Mouse (Mus musculus): Measurements from ENCODE around the gene Gm11985. TPM values are rescaled to one million over a fixed set of nuclear protein-coding genes. Genes with fewer than 3 reads are reported as not detected.

The Gm11985 gene
- polyA plus RNA-seq, 1 experiment from 2014 or later = not detected

DNA sequence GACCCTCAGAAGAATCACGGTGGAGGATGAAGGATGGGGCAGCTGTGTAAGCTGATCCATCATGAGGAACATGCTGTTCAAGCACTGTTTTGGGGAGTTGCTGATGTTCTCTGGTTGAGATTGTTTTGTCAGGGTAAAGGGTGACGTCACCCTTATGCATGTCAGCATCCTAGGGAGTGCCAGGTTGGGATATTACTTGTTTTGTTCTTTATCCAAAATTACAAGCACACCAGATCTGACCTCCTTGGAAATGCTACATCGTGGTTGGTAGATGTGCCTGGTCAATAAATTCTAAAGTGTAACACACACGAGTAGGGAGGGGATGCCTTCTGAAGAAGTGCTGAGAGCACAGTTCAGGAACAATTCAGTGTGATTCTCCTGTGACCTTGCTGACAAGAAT is 31.9 kb downstream of the Gm11985 start:
- Histone ChIP-seq H3K79me2 (ENCODE audit: inconsistent target) (no peaks in the 10 kb centered on the region), H3K27ac (no peak overlapping the region), H3K4me3 (ENCODE audit: inconsistent target) (no peak overlapping the region), H3K36me3 (ENCODE audit: inconsistent target) (no peaks in the 10 kb centered on the region)
- 82% methylated on average over 4 of the region's 4 CpGs for WGBS (ENCODE audit: missing documents)

DNA sequence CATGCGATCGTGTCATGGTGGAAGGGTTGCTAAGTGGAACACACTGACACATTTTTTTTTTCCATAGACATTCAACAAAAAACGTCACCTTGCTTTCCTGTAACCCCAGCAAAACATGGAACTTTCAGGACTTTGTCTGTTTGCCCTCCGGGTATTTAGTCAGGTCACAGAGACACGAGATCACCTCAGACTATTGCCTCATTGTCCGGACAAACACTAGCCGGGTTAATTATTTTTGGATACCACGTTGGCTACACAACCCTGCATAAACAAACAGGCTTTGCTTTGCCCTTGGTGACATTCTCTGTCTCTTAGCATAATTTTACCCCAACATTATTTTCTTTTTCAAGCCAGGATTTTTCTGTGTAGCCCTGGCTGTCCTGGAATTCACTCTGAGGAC is 35.3 kb downstream of the Gm11985 start:
- Histone ChIP-seq H3K4me3 (ENCODE audit: inconsistent target) (no peak overlapping the region), H3K79me2 (ENCODE audit: inconsistent target) (no peaks in the 10 kb centered on the region), H3K36me3 (ENCODE audit: inconsistent target) (no peaks in the 10 kb centered on the region), H3K27ac (no peak overlapping the region)
- 77% methylated on average over 8 of the region's 8 CpGs for WGBS (ENCODE audit: missing documents)

DNA sequence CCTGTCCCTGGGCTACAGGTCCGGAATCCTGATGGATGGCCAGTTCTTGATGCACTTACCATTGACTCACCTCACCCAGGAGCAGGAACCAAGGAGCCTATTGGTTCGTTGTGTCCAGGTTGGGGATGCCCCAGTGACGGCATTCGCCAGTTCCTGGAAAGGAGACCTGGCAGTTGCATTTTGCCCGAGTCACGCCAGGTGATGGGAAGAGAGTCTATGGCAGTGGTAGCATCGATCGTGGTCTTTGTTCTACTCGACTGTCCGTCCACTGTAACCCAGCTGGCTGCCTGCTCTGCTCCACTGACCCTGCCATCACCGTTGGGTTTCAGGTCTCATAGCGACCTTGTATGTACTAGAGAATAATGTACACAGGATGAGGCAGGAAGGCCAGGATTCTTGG is 36.0 kb downstream of the Gm11985 start:
- H3K79me2 ChIP-seq (ENCODE audit: inconsistent target) = no peaks in the 10 kb centered on the region
- WGBS (ENCODE audit: missing documents) = 89% methylated on average over 12 of the region's 12 CpGs
- no peaks in the 10 kb centered on the region for H3K36me3 ChIP-seq (ENCODE audit: inconsistent target)
- H3K4me3 ChIP-seq (ENCODE audit: inconsistent target) = no peak overlapping the region
- no peak overlapping the region for H3K27ac ChIP-seq

DNA sequence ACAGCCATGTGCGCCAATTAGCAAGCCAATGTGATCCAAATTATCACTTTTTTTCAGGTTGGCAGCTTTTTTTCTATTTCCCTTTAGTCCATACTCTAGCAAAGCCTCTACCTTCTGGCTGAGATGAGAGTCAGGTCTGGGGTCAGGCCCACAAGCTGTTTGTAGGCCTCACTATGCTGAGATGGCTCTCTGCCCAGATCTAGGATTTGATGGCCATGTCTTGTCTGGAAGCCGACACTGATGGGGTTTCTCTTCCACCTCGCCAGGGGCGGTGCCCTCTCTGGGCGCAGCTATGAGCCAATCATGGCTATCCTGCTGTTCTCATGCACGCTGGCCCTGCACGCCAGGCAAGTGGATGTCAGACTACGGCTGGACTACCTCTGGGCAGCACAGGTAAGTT is 37.9 kb downstream of the Gm11985 start:
- no peaks in the 10 kb centered on the region for H3K36me3 ChIP-seq (ENCODE audit: inconsistent target)
- 93% methylated on average over 8 of the region's 8 CpGs for WGBS (ENCODE audit: missing documents)
- H3K4me3 ChIP-seq (ENCODE audit: inconsistent target) = no peak overlapping the region
- no peaks in the 10 kb centered on the region for H3K79me2 ChIP-seq (ENCODE audit: inconsistent target)
- no peak overlapping the region for H3K27ac ChIP-seq

DNA sequence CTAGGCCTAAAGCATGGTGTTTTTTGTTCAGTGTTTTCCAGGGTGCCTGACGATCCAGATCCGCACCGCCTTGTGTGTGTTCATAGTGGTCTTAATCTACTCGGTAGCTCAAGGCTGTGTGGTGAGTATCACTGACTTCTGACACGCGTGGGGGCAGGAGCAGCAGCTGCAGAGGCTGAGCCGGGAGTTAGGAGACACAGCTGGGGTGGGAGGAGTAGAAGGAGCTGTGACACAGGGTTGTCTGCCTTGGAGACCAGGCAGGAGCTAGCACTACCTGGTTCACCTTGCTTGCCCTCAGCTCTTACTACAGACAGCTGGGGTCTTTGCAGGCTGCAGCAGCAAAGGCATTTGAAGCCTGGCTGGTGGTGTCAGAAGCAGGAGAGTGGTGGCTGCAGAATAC is 38.9 kb downstream of the Gm11985 start:
- H3K36me3 ChIP-seq (ENCODE audit: inconsistent target) = no peaks in the 10 kb centered on the region
- no peak overlapping the region for H3K4me3 ChIP-seq (ENCODE audit: inconsistent target)
- 83% methylated on average over 7 of the region's 7 CpGs for WGBS (ENCODE audit: missing documents)
- H3K79me2 ChIP-seq (ENCODE audit: inconsistent target) = no peaks in the 10 kb centered on the region
- no peak overlapping the region for H3K27ac ChIP-seq

DNA sequence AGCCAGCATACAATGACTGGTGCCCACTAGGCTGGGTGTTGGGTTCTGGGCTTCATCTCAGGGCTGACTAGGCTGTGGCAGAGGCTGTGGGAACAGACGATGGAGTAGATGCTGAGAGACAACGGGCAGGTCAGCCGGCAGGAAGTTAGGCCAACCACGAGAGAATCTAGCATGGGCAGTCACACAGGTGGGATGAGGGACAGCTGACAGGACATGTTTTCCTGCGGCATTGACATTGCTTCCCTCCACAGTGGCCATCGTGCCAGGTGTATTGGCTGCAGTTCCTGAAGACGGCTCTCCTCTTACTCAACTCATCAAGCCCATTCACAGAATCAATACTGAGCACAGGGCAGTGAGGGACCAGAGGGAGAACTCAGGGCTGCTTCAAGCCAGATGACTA is 40.4 kb downstream of the Gm11985 start:
- Histone ChIP-seq H3K36me3 (ENCODE audit: inconsistent target) (no peaks in the 10 kb centered on the region), H3K79me2 (ENCODE audit: inconsistent target) (no peaks in the 10 kb centered on the region), H3K4me3 (ENCODE audit: inconsistent target) (no peak overlapping the region), H3K27ac (no peak overlapping the region)
- WGBS (ENCODE audit: missing documents) = 78% methylated on average over 6 of the region's 7 CpGs

DNA sequence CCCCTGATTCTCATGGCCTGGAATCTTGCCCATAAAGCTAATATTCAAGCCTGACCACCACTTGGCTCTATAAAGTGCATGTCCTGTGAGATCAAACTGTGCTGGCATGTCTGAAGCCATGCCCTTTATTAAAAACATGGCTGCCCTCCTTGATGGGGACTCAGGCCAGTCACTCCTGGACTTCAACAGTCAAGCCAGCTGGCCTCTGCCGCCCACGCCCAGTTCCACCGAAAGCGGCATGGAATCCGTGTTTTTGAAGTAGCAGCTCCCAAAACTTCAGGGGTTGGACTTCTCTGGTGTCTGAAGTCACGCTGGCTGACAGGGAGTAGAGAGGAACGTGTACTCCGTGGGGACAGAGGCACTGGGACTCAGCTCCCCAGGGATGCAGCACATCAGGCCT is 40.8 kb downstream of the Gm11985 start:
- Histone ChIP-seq H3K4me3 (ENCODE audit: inconsistent target) (no peak overlapping the region), H3K36me3 (ENCODE audit: inconsistent target) (no peaks in the 10 kb centered on the region), H3K79me2 (ENCODE audit: inconsistent target) (no peaks in the 10 kb centered on the region), H3K27ac (no peak overlapping the region)
- 93% methylated on average over 8 of the region's 8 CpGs for whole genome bisulfite sequencing (ENCODE audit: missing documents)

DNA sequence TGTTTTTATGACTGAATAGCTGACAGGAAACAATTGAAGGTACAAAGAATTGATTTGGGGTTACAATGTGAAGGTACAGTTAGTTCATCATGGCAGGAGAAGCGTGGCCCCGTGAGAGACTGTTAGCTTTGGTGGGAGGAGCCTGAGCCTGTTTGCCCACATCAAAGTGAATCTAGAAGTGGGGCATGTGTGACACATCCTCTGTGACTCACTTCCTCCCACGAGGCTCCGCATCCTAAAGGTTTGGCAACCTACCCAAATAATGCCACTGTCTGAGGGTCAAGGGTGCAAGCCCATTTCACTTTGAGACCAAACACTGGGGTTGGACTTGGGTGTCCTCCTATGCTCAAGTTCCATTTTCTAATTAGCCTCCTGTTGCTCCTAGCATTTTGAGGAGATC is 43.1 kb downstream of the Gm11985 start:
- Histone ChIP-seq H3K36me3 (ENCODE audit: inconsistent target) (no peaks in the 10 kb centered on the region), H3K4me3 (ENCODE audit: inconsistent target) (no peak overlapping the region), H3K79me2 (ENCODE audit: inconsistent target) (no peaks in the 10 kb centered on the region), H3K27ac (no peak overlapping the region)
- WGBS (ENCODE audit: missing documents) = 2% methylated on average over 4 of the region's 4 CpGs

DNA sequence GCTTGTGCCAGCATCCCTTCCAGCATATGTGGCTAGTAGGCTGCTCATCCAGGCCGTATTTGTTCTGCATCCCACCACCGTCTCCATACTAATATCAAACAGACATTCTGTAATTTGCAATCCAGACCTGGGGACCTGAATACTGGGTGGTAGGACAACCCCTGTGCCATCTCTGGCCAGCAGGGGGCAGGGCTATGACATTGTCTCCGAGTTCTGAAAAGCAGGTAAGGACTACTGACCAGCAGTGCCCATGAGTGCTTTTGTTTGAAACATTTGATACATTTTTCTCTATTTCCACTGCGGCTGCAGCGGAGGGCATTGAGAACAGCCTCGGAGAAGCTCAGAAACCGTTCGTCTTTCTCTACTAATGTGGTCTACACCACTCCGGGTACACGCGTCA is 44.0 kb downstream of the Gm11985 start:
- WGBS (ENCODE audit: missing documents) = 87% methylated on average over 11 of the region's 11 CpGs
- H3K79me2 ChIP-seq (ENCODE audit: inconsistent target) = no peaks in the 10 kb centered on the region
- no peaks in the 10 kb centered on the region for H3K36me3 ChIP-seq (ENCODE audit: inconsistent target)
- H3K27ac ChIP-seq = no peak overlapping the region
- no peak overlapping the region for H3K4me3 ChIP-seq (ENCODE audit: inconsistent target)

DNA sequence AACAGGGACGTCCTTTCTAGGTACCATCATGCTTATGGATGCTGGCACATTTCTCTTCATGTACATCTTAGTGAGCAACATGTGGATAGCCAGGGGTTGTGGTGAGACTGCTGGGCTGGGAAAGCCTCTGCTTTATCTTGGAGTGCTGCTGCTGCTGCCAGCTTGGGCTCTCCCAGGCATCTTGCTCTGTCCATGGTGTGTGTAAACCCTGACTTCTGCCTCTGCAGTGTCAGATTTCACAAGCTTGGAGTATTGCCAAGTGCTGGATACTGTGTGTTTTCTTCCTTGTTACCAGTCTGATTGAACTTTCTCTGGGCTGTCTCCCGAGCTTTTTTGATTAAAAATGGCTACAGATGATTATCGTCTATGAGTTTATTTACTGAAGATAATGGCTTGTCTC is 45.6 kb downstream of the Gm11985 start:
- no peak overlapping the region for H3K4me3 ChIP-seq (ENCODE audit: inconsistent target)
- 71% methylated on average over 3 of the region's 3 CpGs for WGBS (ENCODE audit: missing documents)
- H3K79me2 ChIP-seq (ENCODE audit: inconsistent target) = no peaks in the 10 kb centered on the region
- H3K27ac ChIP-seq = no peak overlapping the region
- H3K36me3 ChIP-seq (ENCODE audit: inconsistent target) = no peaks in the 10 kb centered on the region

DNA sequence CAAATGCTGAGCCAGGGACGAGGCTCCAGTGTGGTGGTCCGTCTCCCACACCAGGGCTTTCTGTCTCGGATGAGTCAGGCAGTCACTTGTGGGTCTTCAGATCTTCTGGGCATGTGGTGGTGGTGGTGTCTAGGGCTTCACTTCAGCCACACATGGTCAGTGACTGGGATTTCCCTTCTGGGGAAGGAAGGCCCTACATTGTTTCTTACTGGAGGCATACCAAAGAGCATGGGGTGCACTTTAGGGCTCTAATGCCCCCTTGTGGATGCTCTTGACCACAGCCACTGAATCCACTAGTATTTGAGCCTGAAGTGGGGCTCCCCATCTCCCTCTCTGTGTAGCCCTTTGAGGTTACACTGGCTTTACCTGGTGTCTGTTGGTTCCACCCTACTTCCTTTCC is 47.9 kb downstream of the Gm11985 start:
- WGBS (ENCODE audit: missing documents) = 100% methylated on average over 3 of the region's 3 CpGs
- Histone ChIP-seq H3K4me3 (ENCODE audit: inconsistent target) (no peak overlapping the region), H3K27ac (no peak overlapping the region), H3K79me2 (ENCODE audit: inconsistent target) (no peaks in the 10 kb centered on the region), H3K36me3 (ENCODE audit: inconsistent target) (no peaks in the 10 kb centered on the region)

DNA sequence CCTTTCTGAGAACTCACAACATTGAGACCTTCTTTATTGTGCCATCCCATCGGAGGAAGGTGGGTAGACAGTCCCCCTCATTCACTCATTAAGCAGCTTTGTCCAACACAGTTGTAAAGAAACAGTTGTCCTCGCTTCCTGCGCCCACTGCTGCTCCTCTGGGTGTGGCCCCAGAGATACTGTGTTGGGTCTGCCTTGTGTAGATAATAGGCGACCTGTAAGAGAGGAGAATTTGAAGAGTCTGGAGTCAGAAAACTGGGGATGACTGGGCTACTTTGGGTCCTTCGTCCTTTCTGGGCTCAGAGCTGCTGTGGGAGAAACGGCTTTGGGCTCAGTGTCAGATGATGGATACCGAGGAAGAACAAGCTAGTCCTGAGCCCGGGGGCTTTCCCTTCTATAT is 50.0 kb downstream of the Gm11985 start:
- Histone ChIP-seq H3K36me3 (ENCODE audit: inconsistent target) (no peaks in the 10 kb centered on the region), H3K4me3 (ENCODE audit: inconsistent target) (no peak overlapping the region), H3K27ac (no peak overlapping the region), H3K79me2 (ENCODE audit: inconsistent target) (no peaks in the 10 kb centered on the region)
- 88% methylated on average over 8 of the region's 8 CpGs for WGBS (ENCODE audit: missing documents)

DNA sequence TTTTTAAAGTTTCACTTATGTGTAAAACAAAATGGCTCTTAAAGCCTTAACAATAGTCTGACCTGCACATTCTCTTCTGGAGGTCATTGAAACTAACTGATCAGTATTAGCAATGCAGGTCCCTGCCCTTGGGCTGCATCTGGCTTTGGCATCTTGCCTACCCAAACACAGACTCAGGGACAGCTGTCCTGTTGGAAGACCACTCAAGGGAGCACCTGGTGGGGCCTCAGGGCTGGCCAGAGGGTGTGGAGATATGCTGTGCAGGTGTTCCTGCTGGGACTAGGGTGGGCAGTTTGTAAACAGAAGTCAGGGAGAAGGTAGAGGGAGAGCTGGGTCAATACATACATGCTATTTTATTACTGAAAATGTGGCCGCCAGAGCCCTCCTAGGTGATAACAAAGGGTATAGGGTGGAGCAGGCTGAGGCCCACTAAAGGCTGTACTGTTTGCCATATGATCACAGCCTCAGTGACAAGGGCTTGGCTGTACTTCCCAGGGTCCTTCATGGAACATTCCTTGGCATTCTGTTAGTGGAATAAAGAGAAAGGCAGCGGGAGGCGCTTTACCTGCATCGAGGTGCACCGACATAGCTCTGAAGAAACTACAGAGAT is 52.0 kb downstream of the Gm11985 start:
- WGBS (ENCODE audit: missing documents) = 96% methylated on average over 5 of the region's 5 CpGs

DNA sequence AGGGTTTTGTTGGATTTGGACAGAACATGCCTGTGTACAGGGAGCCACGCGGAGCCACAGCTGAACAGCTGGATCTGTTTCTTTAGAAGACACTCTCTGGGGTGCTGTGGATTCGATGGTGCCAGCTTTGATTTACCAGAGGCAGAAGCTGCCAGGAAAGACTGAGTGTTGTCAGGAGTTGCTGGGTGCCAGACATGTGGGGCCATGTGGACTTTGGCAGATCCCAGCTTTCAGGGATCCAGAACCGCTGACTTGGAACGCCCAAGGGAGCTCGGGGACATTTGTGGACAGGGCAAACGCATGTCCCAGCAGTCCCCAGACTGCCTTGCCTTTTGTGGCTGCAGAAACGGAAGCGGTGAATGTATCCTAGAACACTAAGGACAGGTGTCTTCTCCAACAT is 52.6 kb downstream of the Gm11985 start:
- no peaks in the 10 kb centered on the region for H3K36me3 ChIP-seq (ENCODE audit: inconsistent target)
- no peaks in the 10 kb centered on the region for H3K79me2 ChIP-seq (ENCODE audit: inconsistent target)
- H3K27ac ChIP-seq = no peak overlapping the region
- H3K4me3 ChIP-seq (ENCODE audit: inconsistent target) = no peak overlapping the region
- WGBS (ENCODE audit: missing documents) = 89% methylated on average over 9 of the region's 9 CpGs

More for the DNA sequence above, 52.0 kb downstream of the Gm11985 start:
- Histone ChIP-seq H3K27ac (no peak overlapping the region), H3K4me3 (ENCODE audit: inconsistent target) (no peak overlapping the region), H3K36me3 (ENCODE audit: inconsistent target) (no peaks in the 10 kb centered on the region), H3K79me2 (ENCODE audit: inconsistent target) (no peaks in the 10 kb centered on the region)

DNA sequence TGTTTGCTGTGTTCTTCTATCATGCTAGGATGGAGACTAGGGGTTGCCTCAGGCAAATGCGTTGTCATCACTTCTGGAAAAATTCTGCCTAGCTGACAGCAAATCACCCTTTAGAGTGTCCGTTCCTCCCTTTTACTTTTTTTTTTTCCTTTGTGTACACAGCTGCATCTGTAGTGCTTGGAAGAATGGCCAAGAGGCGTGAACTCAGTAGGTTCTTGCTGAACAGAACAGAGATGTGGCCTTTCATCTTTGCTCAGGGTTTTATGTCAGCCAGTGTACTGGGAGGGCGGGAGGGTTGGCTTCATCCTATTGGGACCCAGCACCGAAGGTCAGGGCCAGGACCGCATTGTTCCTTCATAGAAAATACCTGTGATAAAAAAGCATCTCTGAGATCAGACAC is 53.1 kb downstream of the Gm11985 start:
- no peak overlapping the region for H3K27ac ChIP-seq
- 87% methylated on average over 6 of the region's 6 CpGs for WGBS (ENCODE audit: missing documents)

DNA sequence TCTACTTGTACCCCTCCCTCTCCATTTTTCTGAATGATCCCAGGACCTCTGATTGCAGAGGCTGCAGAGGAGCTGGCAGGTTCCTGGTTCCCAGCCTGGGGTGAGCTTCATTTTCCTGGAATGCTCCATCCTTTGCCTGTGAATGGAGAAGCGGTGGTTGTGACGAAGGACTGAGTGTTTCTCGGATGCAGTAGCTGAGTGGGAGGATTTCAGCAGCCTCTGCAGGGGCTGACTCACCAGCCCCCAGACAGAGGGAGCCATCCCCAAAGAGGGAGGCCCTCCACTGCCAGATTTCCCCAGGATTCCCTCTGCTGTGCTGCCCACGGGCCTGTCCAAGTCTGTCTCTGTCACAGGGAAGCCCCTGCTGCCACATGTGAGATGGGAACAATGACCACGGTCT is 54.0 kb downstream of the Gm11985 start:
- Histone ChIP-seq H3K79me2 (ENCODE audit: inconsistent target) (no peaks in the 10 kb centered on the region), H3K27ac (no peak overlapping the region), H3K36me3 (ENCODE audit: inconsistent target) (no peaks in the 10 kb centered on the region), H3K4me3 (ENCODE audit: inconsistent target) (no peak overlapping the region)
- WGBS (ENCODE audit: missing documents) = 88% methylated on average over 5 of the region's 5 CpGs

More for the DNA sequence above, 53.1 kb downstream of the Gm11985 start:
- Histone ChIP-seq H3K79me2 (ENCODE audit: inconsistent target) (no peaks in the 10 kb centered on the region), H3K36me3 (ENCODE audit: inconsistent target) (no peaks in the 10 kb centered on the region), H3K4me3 (ENCODE audit: inconsistent target) (no peak overlapping the region)

Measured in macrophage (primary cell).